Mouse (Mus musculus) heart, postnatal 0 days (tissue): Measurements from ENCODE around the gene Supt20. TPM values are rescaled to one million over a fixed set of nuclear protein-coding genes. Genes with fewer than 3 reads are reported as not detected.
"Not testable (repeated sequence)": the region's sequence is repeated elsewhere in the genome, so short reads cannot be mapped to it uniquely, and the experiment has no call there.

Source experiments
- ATAC-seq: fragments of 200-750 bp; cut with Nextera tagmentation; 2 replicates; pipeline ENCODE4 v1.8.0; 2017; ENCODE audit warnings: low read depth, moderate number of reproducible peaks, moderate library complexity; ENCODE audit not compliant: insufficient read depth
- DNase-seq: peaks from one replicate; pipeline ENCODE4 v3.0.0-alpha.2; 2016; ENCODE audit warnings: low spot score
- H3K27ac ChIP-seq: fragments of 300-500 bp; sonication (generic); 2 replicates; pipeline ENCODE4 v1.5.1; 2014; ENCODE audit warnings: low read depth, mild to moderate bottlenecking
- H3K27me3 ChIP-seq: fragments of 300-500 bp; sonication (generic); 2 replicates; pipeline ENCODE4 v1.6.1; 2014; ENCODE audit warnings: low read length, mixed read lengths; ENCODE audit not compliant: control insufficient read depth, insufficient read depth
- H3K36me3 ChIP-seq: fragments of 300-500 bp; sonication (generic); replicated peaks from 2 replicates; pipeline ENCODE4 v1.6.1; 2014; ENCODE audit warnings: low read length, mixed read lengths; ENCODE audit not compliant: control insufficient read depth, insufficient read depth
- H3K4me1 ChIP-seq: fragments of 300-500 bp; sonication (generic); 2 replicates; pipeline ENCODE4 v1.6.1; 2014; ENCODE audit warnings: antibody characterized with exemption; ENCODE audit not compliant: control insufficient read depth, insufficient read depth
- H3K4me2 ChIP-seq: fragments of 300-500 bp; sonication (generic); 2 replicates; pipeline ENCODE4 v1.6.1; 2014; ENCODE audit warnings: low read depth, mild to moderate bottlenecking, low read length, moderate library complexity
- H3K4me3 ChIP-seq: fragments of 300-500 bp; sonication (generic); 2 replicates; pipeline ENCODE4 v1.5.1; 2014; ENCODE audit warnings: low read depth, low read length
- H3K9ac ChIP-seq: fragments of 300-500 bp; sonication (generic); replicated peaks from 2 replicates; pipeline ENCODE4 v1.6.1; 2014; ENCODE audit warnings: low read depth, low read length, mixed read lengths
- H3K9me3 ChIP-seq: fragments of 300-500 bp; sonication (generic); replicated peaks from 2 replicates; pipeline ENCODE4 v1.6.1; 2016; ENCODE audit warnings: low read length; ENCODE audit not compliant: control insufficient read depth
- CTCF ChIP-seq: IDR thresholded peaks from 2 replicates; pipeline ENCODE4 v1.5.1; 2016; ENCODE audit warnings: antibody characterized with exemption, control low read depth, low read depth
- EP300 ChIP-seq: IDR thresholded peaks from 2 replicates; pipeline ENCODE4 v1.6.1; 2016; ENCODE audit warnings: antibody characterized with exemption, low read depth
- WGBS: fragments of 180-500 bp; shearing (Covaris S2); extraction: QIAGEN DNeasy Blood & Tissue Kit; methylation state at CpG from one replicate; pipeline ENCODE4 v1.1.7; 2014; 5-methylcytosine and 5-hydroxymethylcytosine counted together
- polyA plus RNA-seq: library from polyadenylated mRNA; unstranded; fragments of >200 nt; fragmentation: Nextera tagmentation; extraction: Ambion mirVana; gene quantifications from 2 replicates; pipeline ENCODE4 v1.2.1, GENCODE M21; 2015
- total RNA-seq: library from RNA; depleted of rRNA; stranded (reverse); fragments of >200 nt; gene quantifications from 2 replicates; pipeline ENCODE4 v1.2.3, GENCODE M21; 2014; ENCODE audit warnings: low replicate concordance

Supt20 gene
- total and polyA plus RNA-seq, 2 experiments from 2014 or later = 30.5 to 31.4 TPM

- H3K9ac ChIP-seq = no peak overlapping the region
- H3K36me3 ChIP-seq = no peaks in the 10 kb centered on the region
- 0 out of 2 replicates have a peak, but pooled peaks cover 4% of the 10 kb centered on the region for H3K4me1 ChIP-seq
- ATAC-seq (no peak), DNase-seq (no peak)
- H3K4me3 ChIP-seq = no peak overlapping the region
- H3K27me3 ChIP-seq = no peaks in the 10 kb centered on the region
- H3K27ac ChIP-seq = no peak overlapping the region
- no peak overlapping the region for H3K4me2 ChIP-seq
- 81% methylated on average over 9 of the region's 9 CpGs for WGBS
- H3K9me3 ChIP-seq = no peaks in the 10 kb centered on the region
- TF ChIP-seq EP300 (no peak), CTCF (no peak)
Measured at GRCm38 (mm10) chr3:54759211-54759610, 66.6 kb downstream of the Supt20 start.

GRCm38 (mm10) chr3:54760321-54761115 is 67.9 kb downstream of the Supt20 start:
- TF ChIP-seq CTCF = no peak
- no peak for TF ChIP-seq EP300
- Histone ChIP-seq H3K4me2 (no peak overlapping the region), H3K9me3 (no peaks in the 10 kb centered on the region), H3K9ac (no peak overlapping the region), H3K27ac (no peak overlapping the region), H3K27me3 (no peaks in the 10 kb centered on the region), H3K4me1 (0 out of 2 replicates have a peak, but pooled peaks cover 4% of the 10 kb centered on the region), H3K4me3 (no peak overlapping the region), H3K36me3 (no peaks in the 10 kb centered on the region)
- 70% methylated on average over 15 of the region's 15 CpGs for WGBS
- ATAC-seq (no peak), DNase-seq (no peak)

GRCm38 (mm10) chr3:54761258-54761657 is 68.7 kb downstream of the Supt20 start:
- DNase-seq (no peak), ATAC-seq (no peak)
- TF ChIP-seq EP300 = no peak
- TF ChIP-seq CTCF = no peak

GRCm38 (mm10) chr3:54764418-54764817 is 71.8 kb downstream of the Supt20 start:
- H3K27me3 ChIP-seq = no peaks in the 10 kb centered on the region
- no peaks in the 10 kb centered on the region for H3K4me1 ChIP-seq
- DNase-seq (peak; percentile 43), ATAC-seq (peak; percentile 85)
- no peak overlapping the region for H3K9ac ChIP-seq
- H3K4me3 ChIP-seq = peak overlapping the region; percentile 30
- H3K4me2 ChIP-seq = peak overlapping the region; percentile 48
- no peak overlapping the region for H3K27ac ChIP-seq
- TF ChIP-seq EP300 (no peak), CTCF (no peak)
- H3K36me3 ChIP-seq = no peaks in the 10 kb centered on the region
- 48% methylated on average over 18 of the region's 18 CpGs for WGBS
- no peaks in the 10 kb centered on the region for H3K9me3 ChIP-seq

More at GRCm38 (mm10) chr3:54761258-54761657, 68.7 kb downstream of the Supt20 start:
- 87% methylated on average over 1 of the region's 1 CpGs for WGBS
- Histone ChIP-seq H3K36me3 (no peaks in the 10 kb centered on the region), H3K9ac (no peak overlapping the region), H3K9me3 (no peaks in the 10 kb centered on the region), H3K4me2 (no peak overlapping the region), H3K27ac (no peak overlapping the region), H3K27me3 (no peaks in the 10 kb centered on the region), H3K4me1 (no peaks in the 10 kb centered on the region), H3K4me3 (no peak overlapping the region)

- not testable (repeated sequence) for H3K4me2 ChIP-seq, H3K4me3 ChIP-seq, DNase-seq, ATAC-seq, H3K4me1 ChIP-seq, H3K9ac ChIP-seq, H3K27me3 ChIP-seq, H3K9me3 ChIP-seq, H3K36me3 ChIP-seq, H3K27ac ChIP-seq
- 0 out of 2 replicates have a peak, but pooled peaks have one; percentile 14 for TF ChIP-seq CTCF
- WGBS = 92% methylated on average over 6 of the region's 6 CpGs
Measured at GRCm38 (mm10) chr3:54765521-54765920, 72.9 kb downstream of the Supt20 start.

- ATAC-seq (no peak), DNase-seq (no peak)
- no peaks in the 10 kb centered on the region for H3K4me1 ChIP-seq
- H3K27ac ChIP-seq = no peak overlapping the region
- no peak overlapping the region for H3K4me3 ChIP-seq
- WGBS = 81% methylated on average over 14 of the region's 14 CpGs
- no peaks in the 10 kb centered on the region for H3K9me3 ChIP-seq
- no peak overlapping the region for H3K4me2 ChIP-seq
- no peaks in the 10 kb centered on the region for H3K36me3 ChIP-seq
- TF ChIP-seq EP300 (no peak), CTCF (no peak)
- H3K9ac ChIP-seq = no peak overlapping the region
- no peaks in the 10 kb centered on the region for H3K27me3 ChIP-seq
Measured at GRCm38 (mm10) chr3:54766034-54766433, 73.4 kb downstream of the Supt20 start.
